Mouse (Mus musculus) left cerebral cortex, adult 8-10 months (tissue): ENCODE measurements around the gene Lonrf2. TPM values are rescaled to one million over a fixed set of nuclear protein-coding genes. Genes with fewer than 3 reads are reported as not detected.

ENCODE experiments used
- DNase-seq, 2 experiments: peaks; one replicate each; pipeline ENCODE4 v3.0.0; 2022; ENCODE audit warnings: low spot score in 2 of 2
- total RNA-seq, 4 experiments: library from RNA; stranded (reverse); gene quantifications; 2 replicates each; pipeline ENCODE4 v1.2.4; 2022

Gene Lonrf2
- total RNA-seq, 4 experiments from 2014 or later = 109 to 123 (median 115) TPM

DNA sequence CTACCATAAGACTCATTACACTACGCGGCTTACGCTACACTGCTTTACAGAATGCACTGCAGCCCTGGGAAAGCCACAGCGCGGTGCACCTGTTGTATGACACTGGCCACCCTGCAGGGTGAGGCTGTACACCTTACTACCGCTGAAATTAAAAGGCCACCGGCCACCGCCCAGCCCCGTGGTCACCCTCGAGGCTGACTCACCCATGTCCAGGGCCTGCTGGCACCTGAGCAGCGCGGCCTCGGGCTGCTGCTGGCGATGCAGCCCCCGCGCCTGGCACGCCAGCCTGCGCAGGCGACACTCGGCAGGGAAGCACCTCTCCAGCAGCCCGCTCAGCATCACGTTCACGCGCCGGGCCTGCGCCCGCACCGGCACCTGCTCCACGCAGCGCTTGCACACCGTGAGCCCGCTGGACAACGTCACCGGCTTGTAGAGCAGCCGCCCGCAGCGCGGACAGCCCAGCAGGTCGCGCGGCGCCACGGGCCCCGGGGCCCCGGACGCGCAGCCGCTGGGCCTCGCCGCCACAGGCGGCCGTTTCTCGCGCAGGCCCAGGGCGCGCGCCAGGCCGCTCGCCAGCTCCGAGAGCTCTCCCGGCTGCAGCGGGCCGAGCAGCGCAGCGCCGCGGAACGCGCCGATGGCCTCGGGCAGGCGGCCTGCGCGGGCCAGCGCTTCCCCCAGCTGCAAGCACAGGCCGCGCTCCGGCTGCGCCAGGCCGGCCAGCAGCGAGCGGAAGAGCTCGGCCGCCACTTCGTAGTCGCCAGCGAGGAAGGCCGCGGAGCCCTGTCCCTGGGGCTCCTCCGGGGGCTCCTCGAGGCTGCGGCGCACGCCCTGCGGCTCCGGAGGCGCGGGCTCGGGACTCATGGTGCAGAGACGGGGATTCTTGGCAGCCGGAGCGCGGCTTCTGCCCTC, 689 bp downstream of the Lonrf2 start:
- DNase-seq = peak; percentile 37 to 66

DNA sequence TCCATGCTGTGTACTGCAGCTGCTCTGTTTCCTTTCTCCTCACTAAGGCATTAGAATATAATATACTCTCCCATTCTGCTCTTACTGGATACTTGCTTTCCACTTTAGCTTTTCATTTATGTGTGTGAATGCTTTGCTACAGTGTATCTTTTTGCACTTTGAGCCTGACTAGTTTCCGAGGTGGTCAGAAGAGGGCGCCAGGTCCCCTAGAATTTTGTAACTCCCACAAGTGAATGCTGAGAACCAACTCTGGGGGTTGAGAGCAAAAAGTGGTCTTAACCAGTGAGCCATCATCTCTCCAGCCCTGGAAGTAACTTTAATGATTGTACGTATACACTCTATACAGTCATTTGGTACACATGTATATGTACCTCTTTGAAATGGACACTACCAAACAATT, 1.6 kb downstream of the Lonrf2 start:
- DNase-seq = no peak

DNA sequence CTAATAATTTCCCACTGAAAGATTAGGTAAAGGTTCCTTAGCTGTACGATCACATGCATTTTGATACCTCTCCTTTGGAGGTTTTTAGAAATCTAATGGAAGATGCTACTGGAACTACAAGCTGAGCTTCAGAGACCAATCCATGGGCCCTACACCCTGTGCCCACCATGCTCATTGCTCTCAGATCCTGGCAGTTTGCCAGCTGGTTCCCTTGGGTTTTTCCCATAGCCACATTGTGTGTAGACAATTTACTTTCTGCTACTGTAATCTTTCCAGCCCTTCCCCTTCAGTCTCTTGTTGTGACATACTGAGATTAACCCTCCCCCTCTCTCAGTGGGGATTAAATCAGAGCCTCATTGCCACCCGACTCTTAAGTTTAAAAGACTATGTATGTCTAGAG, 11.6 kb downstream of the Lonrf2 start:
- no peak for DNase-seq

DNA sequence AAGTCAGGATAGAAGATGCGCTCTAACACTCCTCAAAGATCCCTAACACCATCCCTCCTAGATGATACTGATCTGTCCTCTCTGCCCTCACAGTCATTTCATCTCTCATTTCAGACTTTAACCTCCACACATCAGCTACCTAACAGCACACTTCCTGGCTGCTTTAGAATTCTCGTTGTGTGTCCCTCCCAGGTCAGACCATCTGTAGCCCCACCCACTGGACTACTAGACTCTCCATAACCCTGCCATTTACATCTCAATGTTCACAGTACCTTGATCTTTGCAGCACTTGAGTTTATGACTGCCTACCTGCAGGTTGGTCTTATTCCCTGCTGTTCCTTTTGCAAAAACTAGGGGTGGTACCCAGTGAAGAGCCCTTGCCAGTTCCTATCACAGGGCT, 12.7 kb downstream of the Lonrf2 start:
- no peak for DNase-seq

DNA sequence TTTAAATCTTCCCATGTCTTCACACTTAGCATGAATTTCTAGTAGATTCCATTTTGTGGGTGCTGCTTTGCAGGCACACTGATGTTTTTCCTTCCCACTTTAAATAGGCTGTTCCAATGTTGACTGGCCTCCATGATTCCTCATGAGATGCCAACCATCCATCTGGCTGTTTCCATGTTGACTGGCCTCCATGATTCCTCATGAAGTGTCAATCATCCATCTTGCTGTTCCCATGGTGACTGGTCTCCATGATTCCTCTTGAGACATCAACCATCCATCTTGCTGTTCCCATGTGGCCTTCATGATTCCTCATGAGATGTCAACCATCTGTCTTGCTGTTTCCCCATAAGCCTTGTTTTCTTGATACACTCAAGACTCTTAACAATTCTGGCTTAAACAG, 16.8 kb downstream of the Lonrf2 start:
- no peak for DNase-seq

DNA sequence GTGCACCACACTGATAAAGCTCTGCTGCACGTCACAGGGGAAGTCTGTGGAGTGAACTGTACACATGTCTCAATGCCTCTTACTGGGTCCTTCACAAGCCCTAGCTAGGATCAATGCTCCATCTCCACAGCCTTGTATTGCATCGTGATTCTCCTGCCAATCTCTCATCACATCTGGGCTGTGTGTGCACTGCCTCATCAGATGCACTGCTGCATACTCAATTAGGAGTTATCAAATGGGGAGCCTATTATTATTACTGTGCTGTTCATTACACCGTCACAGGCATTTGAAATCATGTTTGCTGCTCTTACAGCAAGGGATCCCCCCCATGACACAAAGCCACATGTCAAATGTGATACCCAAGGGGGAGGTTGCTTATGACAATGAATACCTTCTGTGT, 18.8 kb downstream of the Lonrf2 start:
- no peak for DNase-seq

DNA sequence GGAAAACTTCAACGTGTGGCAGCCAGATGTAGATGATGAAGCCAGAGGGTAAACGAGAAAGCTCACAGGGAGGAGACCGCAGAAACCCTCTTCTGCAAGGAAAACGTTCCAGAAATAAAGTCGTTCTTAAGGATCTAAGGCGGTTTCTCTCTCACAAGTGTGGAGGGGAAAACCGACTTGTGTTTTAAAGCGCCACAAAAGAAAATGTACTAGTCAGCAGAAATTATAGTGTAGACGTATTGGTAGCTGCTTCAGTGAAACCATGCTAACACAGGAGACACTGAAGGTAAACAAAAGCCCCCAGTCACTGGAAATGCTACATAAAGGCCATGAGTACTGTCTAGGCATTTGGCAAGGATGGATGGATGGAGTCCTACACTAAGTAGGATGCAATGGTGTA, 19.2 kb downstream of the Lonrf2 start:
- DNase-seq = no peak

DNA sequence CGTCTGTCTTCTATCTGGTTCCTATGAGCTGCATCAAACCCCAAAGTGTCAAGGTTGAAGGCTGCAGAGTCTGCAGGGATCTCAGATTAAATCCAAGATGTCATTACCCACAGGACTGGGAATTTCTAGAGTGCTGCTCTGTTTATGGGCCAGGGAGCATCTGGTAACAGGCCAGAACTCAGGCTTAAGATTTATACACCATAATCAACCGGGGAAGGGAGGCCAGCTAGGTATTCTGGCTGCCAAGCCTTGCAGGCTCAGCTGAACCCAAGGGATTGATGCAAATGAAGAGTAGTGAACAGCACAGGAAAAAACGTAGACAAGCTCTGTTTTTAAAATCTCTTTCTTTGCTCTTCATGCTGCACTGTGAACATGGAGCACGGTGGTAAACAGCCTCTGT, 20.2 kb downstream of the Lonrf2 start:
- DNase-seq = no peak

DNA sequence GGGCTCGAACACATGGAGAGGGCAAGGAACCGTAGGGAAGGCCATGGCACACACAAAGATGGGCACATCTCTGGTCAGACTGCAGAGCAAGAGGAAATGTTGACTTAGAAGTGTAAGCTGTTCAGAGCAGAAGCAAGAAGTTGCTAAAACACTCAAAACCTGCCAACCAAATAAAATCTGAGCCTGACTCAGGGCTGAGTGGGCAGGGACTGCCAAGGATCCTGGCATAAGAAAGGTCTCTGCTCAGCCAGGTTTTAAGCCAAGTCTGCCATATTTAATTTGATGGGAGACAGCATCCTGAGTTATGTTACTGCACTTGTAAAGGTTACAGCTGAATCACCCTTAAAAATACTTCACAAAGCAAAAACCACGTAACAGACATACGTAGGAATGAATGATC, 29.4 kb downstream of the Lonrf2 start:
- peak in 1 of 2 experiments; percentile 64 for DNase-seq

DNA sequence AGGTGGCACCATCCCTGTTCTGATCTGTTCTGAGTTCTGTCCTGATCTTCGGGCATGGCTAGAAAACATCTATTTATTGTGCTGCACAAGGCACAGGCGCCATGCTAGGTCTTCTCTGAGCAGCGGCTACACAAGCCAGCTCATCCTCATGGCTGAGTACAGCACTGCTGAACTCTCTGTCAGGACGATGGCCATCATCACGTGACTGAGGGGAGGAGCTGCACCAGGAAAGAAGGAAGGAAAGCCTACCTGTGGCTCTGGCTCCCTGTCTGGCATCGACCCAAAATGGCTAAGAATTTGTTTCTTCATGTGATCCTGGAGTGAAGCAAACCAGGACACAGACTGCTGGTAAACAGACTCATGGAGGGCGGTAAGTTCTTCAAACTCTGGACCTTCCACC, 36.1 kb downstream of the Lonrf2 start:
- no peak for DNase-seq

DNA sequence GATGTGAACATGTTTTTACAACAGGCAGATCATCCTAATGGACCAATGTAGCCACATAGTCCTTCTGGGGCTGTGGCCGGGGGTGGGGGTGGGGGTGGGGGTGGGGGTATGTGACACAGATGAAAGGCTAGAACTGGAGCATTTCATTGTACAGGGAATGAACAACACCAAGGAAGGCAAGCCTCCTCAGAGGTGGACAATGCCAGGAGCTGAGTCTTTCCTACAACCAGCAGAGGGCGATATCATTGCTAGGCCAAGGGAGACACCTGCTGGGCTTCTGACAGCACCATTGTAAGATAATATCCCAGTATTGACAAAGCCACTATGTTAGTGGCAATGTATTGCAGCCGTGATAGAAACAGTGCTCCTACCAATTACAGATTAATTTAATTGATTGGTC, 37.2 kb downstream of the Lonrf2 start:
- DNase-seq = no peak

DNA sequence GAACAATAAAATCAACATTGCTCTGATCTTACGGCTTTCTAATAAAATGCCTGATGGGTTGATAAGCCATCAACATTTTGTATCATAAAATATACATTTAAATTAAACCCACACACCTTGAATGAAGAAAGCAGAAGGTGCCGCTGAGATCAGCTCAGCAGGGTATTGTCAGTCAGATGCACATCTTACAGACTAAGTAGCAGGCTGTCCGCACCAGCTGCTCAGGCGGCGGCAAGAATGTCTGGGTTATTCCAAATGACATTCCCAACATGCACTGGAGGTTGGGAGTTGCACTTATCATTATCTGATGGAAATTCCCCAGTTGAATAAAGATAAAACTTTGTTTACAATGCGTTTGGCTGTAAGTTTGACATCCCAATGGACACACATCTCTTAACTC, 39.6 kb downstream of the Lonrf2 start:
- no peak for DNase-seq

DNA sequence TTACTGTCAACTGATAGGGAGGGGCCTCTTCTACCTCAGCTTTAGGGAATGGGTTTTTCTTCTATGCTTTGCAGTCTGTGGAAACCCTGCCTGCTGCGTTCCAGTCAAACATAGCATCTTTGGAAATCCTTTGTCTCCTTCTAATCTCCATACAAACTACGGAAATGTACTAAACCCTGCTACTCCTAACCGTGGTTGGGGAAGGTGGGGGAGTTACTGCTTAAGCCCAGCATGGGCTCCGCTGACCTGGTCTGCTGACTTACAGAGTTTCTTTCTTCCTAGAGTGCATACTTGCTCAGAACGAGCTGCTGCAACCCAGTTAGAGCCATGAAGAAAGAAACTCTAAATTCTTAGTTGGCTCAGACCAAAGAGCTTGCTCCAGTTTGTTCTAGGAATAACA, 41.0 kb downstream of the Lonrf2 start:
- DNase-seq = no peak

DNA sequence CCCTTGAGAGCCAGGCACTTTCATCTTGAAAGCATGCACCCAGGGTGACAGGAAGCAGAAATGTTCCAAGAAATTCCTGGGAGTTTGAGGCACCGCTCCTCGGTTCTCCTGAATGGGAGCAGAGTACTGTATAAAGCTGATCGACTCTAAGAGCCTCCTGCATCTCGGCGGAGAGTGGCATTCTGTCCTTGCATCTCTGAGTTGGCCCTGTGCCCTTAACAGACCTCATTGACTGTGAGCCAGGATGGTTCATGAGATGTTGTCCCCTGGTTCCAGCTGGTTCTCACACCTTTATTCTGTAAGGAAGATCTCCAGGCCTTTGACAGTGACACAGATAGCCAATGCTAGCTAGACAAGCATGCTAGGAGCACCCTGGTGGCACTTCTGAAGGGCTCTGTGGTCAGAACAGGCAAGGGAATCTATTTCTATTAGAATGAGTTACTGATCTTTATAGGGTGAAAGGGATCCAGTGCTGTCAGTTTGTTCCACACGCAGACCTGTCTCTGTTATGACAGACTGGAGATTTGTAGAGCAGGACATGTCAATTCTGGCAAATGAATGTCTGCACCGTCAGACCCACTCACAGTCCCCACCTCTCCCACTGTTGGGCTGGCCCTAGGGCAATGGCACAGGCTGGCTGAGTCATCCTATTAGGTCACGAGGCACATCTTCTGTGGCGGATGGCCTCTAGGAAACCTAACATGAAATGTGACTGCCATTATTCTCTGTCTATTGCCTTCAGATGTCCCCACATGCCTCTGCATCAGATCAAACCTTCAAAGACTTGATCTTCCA, 45.3 kb downstream of the Lonrf2 start:
- no peak for DNase-seq

DNA sequence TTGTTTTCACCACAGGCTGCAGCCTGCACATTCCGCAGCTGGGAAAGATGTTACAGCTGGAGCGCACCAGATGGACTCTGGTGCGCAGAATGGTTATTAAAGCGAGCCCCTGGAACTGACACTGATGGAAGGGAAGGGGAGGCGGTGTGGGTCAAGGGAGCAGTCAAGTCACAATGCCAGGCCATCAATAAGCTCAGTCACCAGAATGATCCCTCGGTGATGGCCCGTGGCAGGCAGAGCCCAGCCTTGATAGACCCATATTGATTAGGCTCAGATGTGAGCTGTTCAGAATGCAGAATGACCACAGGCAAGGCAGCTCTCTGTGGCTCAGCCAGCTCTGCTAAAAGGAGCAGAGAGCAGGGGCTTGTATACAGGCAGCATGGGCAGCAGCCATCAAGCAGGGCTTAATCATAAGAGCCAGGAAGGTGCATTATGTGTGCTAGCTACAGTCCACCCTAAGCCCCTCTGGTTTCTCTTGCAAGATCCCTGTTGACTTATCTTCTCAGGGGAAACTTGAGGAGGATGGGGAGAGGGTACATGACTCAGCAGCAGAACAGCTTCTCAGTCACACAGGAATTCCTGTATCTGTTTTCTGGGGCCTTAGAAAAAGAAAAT, 46.4 kb downstream of the Lonrf2 start:
- DNase-seq = no peak

DNA sequence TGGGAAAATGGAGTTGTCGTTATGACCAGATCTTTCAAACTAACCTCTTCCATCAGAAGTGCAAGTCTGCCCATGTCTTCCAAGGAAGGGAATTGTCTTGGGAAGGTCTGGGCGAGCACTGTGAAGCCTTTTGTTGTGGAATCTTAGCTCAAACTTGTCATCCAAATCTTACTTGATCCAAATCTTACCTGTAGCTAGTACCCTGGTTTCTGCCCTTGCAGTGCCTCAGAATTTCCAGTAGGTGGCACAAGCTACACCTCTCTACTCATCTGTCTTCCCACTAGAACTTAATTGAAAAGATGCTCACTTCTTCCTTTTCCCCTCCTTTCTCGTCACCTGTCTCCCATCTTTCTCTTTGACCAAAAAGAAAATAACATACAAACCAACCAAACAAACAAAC, 47.6 kb downstream of the Lonrf2 start:
- no peak for DNase-seq

DNA sequence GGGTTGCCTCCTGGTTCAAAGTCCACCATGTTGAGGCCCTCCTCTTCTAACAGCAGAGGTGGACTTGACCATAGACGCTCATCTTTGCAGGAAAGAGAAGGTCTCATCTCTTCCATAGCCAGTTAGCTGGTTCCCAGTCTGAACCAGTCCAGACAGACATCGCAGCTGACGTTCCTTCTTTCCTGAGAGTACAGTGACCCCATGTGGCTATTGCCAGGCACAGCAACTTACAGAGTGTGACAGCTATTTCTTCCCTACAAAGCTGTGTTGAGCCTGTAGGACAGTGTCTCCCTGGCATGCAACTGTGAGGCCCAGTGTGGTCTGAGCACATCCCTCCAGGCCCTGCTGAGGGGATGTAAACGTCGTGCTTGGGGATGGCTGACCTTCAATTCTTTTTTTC, 49.1 kb downstream of the Lonrf2 start:
- DNase-seq = no peak

DNA sequence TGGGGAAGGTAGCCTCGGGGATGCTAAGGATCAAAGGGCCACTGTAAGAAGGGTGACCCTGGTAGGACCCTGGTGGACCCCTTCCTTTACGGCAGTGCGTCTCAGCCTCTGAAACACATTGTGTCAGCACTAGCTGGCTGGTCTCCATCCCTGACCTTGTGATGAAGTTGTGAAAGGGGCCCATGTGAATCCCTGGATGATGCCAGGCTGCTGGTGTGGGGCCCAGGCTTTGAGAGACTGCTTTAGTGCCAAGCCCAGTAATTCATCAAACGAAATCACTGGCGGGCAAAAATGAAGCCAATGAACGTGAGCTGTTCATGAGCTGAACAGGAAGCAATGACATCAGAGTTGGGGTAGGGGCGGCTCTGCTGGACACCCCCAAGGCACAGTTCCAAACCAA, 50.2 kb downstream of the Lonrf2 start:
- DNase-seq = no peak

DNA sequence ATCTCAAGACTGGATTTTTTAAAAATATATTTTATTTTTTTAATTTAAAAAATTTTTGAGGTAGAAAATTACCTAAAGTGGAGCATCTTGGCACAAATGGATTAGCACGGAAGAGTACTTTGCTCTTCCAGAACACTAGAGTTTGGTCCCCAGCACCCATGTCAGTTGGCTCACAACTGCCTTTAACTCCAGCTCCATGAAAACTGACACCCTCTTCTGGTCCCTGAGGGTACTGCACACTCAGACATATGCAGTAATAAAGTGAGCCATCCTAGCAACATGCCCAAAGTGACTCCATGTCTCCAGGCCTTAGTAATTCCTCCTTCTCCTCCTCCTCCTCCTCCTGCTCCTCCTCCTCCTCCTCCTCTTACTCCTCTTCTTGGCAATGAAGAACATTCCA, 58.2 kb downstream of the Lonrf2 start:
- DNase-seq = no peak

DNA sequence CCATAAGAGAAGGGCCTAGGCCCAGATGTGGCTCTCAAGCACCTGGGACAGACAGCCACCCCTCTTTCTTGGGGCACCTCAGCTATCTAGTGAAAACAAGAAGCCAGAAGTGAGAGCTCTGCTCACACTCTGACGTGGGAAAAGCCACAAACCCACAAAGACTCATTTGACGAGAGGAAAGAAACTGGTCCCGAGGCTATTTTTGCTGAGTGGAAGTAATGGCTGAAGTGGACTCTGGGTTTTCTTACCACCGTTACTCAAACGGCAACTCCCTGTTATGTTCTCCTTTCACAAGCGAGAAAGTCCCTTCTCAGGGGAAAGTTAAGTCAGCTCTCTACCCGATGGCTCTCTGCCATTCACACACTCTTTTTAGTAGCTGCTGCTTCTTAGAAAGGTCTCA, 59.0 kb downstream of the Lonrf2 start:
- DNase-seq = no peak

DNA sequence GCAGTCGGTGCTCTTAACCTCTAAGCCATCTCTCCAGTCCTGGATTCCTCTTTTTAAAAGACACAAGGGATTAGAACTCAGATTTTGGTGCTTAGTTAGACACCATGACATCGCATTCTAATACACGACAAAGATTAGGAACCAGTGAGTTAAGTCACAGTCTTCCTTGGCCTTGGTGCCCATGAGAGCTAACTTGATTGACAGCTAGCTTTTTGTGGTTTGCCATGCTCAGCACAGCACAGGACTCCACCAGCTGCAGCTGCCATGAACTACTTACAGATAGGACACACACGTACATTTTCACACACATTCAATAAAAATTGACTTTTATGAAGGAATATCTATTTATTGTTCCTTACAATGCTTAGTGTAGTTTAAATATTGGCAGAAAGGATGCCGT, 60.8 kb downstream of the Lonrf2 start:
- no peak for DNase-seq

DNA sequence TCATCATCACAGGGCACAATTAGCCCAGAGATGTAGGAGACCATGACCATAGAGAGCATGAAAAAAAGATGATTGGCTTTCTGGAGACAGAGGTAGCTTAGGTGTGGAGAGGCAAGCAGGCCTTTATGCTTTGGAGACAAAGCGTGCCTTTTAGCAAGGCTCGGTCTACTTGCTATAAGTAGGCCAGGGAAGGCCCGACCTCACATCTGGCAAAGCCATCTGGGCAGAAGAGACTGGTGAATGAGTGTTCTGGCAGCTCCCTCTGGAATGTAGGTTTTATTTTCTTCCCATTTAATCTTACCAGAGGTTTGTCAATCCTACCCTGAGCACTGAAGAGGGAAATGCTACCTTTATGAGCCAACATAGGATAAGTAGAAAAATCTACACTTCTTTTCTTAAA, 65.8 kb downstream of the Lonrf2 start:
- no peak for DNase-seq
